Mouse (Mus musculus) limb, embryonic 11.5 days (tissue): ENCODE measurements around the gene Mrpl21. TPM values are rescaled to one million over a fixed set of nuclear protein-coding genes. Genes with fewer than 3 reads are reported as not detected.

ENCODE experiments used
- ATAC-seq: fragments of 200-750 bp; cut with Nextera tagmentation; 2 replicates; pipeline ENCODE4 v1.8.0; 2017; ENCODE audit warnings: low read depth; ENCODE audit not compliant: insufficient number of reproducible peaks, low FRiP score, low TSS enrichment
- DNase-seq: peaks from one replicate; pipeline ENCODE4 v3.0.0-alpha.2; 2015; ENCODE audit warnings: low spot score
- H3K27ac ChIP-seq: fragments of 300-500 bp; sonication (generic); replicated peaks from 2 replicates; pipeline ENCODE4 v1.5.1; 2014; ENCODE audit warnings: low read depth, mild to moderate bottlenecking, low read length
- H3K27me3 ChIP-seq: fragments of 300-500 bp; sonication (generic); 2 replicates; pipeline ENCODE4 v1.6.1; 2014; ENCODE audit warnings: mild to moderate bottlenecking, low read length, mixed read lengths; ENCODE audit not compliant: control insufficient read depth, insufficient read depth
- H3K36me3 ChIP-seq: fragments of 300-500 bp; sonication (generic); 2 replicates; pipeline ENCODE4 v1.6.1; 2014; ENCODE audit warnings: mild to moderate bottlenecking, low read length, moderate library complexity, mixed read lengths; ENCODE audit not compliant: control insufficient read depth, insufficient read depth
- H3K4me1 ChIP-seq: fragments of 300-500 bp; sonication (generic); 2 replicates; pipeline ENCODE4 v1.6.1; 2014; ENCODE audit warnings: low read length, mixed read lengths; ENCODE audit not compliant: control insufficient read depth, insufficient read depth
- H3K4me2 ChIP-seq: fragments of 300-500 bp; sonication (generic); 2 replicates; pipeline ENCODE4 v1.6.1; 2014; ENCODE audit warnings: low read depth, mild to moderate bottlenecking, moderate library complexity; ENCODE audit not compliant: severe bottlenecking
- H3K4me3 ChIP-seq: fragments of 300-500 bp; sonication (generic); 2 replicates; pipeline ENCODE4 v1.5.1; 2014; ENCODE audit warnings: low read depth, low read length
- H3K9ac ChIP-seq: fragments of 300-500 bp; sonication (generic); 2 replicates; pipeline ENCODE4 v1.6.1; 2014; ENCODE audit warnings: mild to moderate bottlenecking, low read length
- H3K9me3 ChIP-seq: fragments of 300-500 bp; sonication (generic); 2 replicates; pipeline ENCODE4 v1.6.1; 2016; ENCODE audit warnings: low read length; ENCODE audit not compliant: control insufficient read depth
- WGBS: fragments of 180-500 bp; shearing (Covaris S2); extraction: QIAGEN DNeasy Blood & Tissue Kit; methylation state at CpG from one replicate; pipeline ENCODE4 v1.1.7; 2014; 5-methylcytosine and 5-hydroxymethylcytosine counted together
- polyA plus RNA-seq: library from polyadenylated mRNA; unstranded; fragments of >200 nt; fragmentation: Nextera tagmentation; extraction: Ambion mirVana; gene quantifications from 2 replicates; pipeline ENCODE4 v1.2.1, GENCODE M21; 2014

Gene Mrpl21
- 155 TPM in 2 replicates for polyA plus RNA-seq

- Histone ChIP-seq H3K9me3 (no peaks in the 10 kb centered on the region), H3K4me3 (peak within 1 kb of the TSS; percentile 57), H3K36me3 (peaks cover 3% of the 10 kb centered on the region; the same call in 1 of the 2 replicates), H3K9ac (peak within 1 kb of the TSS; percentile 77), H3K27ac (0 out of 2 replicates have a peak within 1 kb of the TSS, but pooled peaks have one; percentile 2), H3K4me2 (peak within 1 kb of the TSS; percentile 57), H3K4me1 (peaks cover 3% of the 10 kb centered on the region; the same call in 1 of the 2 replicates), H3K27me3 (no peaks in the 10 kb centered on the region)
- DNase-seq (peak; percentile 94), ATAC-seq (peak; percentile 90)
- WGBS: under 1% methylated on average over 49 of the region's 49 CpGs
Measured at GRCm38 (mm10) chr19:3282572-3283467, at the start of gene Mrpl21, which contains the start of gene Ighmbp2. TSS of gene Mrpl21 (plus strand) at chr19:3282901. TSS of gene Ighmbp2 (minus strand) at chr19:3283017.

GRCm38 (mm10) chr19:3260016-3260415 is 22.7 kb upstream of the Mrpl21 start:
- no peak overlapping the region for H3K9ac ChIP-seq
- no peak overlapping the region for H3K4me2 ChIP-seq
- no peak overlapping the region for H3K4me3 ChIP-seq
- DNase-seq (peak; percentile 17), ATAC-seq (no peak)
- H3K4me1 ChIP-seq: no peaks in the 10 kb centered on the region
- H3K27ac ChIP-seq: no peak overlapping the region
- H3K27me3 ChIP-seq: no peaks in the 10 kb centered on the region
- peaks cover 20% of the 10 kb centered on the region; the same call in 1 of the 2 replicates for H3K36me3 ChIP-seq
- no peaks in the 10 kb centered on the region for H3K9me3 ChIP-seq
- 97% methylated on average over 8 of the region's 8 CpGs for WGBS

DNA sequence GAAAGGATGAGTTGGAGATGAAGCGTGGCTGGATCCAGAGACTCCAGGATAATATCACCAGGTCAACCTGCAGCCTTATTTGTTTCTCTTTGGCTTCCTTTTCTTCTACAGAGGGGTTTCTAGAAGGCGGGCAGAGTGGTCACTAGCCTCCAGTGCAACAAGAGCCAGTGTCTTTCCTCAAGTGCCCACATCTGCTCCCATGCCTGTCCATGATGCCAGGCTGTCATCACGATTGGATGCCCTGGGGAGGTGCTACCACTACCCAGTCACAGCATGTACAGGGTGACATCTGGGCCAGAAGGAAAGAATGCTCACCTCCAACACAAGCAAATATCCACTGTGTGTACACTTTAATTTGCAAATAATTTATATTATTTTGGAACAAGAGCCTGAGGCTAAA is 22.1 kb upstream of the Mrpl21 start:
- Histone ChIP-seq H3K9me3 (no peaks in the 10 kb centered on the region), H3K36me3 (peaks cover 20% of the 10 kb centered on the region; the same call in 1 of the 2 replicates), H3K9ac (no peak overlapping the region), H3K4me1 (no peaks in the 10 kb centered on the region), H3K4me3 (no peak overlapping the region), H3K4me2 (no peak overlapping the region), H3K27me3 (no peaks in the 10 kb centered on the region), H3K27ac (no peak overlapping the region)
- WGBS: 85% methylated on average over 3 of the region's 3 CpGs
- ATAC-seq (no peak), DNase-seq (peak; percentile 15)

- DNase-seq: no peak
- H3K36me3 ChIP-seq: peaks cover 23% of the 10 kb centered on the region; the same call in 1 of the 2 replicates
- no peak overlapping the region for H3K9ac ChIP-seq
- H3K4me1 ChIP-seq: no peaks in the 10 kb centered on the region
- no peaks in the 10 kb centered on the region for H3K27me3 ChIP-seq
- H3K4me2 ChIP-seq: no peak overlapping the region
- no peaks in the 10 kb centered on the region for H3K9me3 ChIP-seq
- H3K4me3 ChIP-seq: no peak overlapping the region
- no peak for ATAC-seq
- 93% methylated on average over 7 of the region's 7 CpGs for WGBS
- no peak overlapping the region for H3K27ac ChIP-seq
Measured at GRCm38 (mm10) chr19:3261336-3261735, 21.4 kb upstream of the Mrpl21 start.

DNA sequence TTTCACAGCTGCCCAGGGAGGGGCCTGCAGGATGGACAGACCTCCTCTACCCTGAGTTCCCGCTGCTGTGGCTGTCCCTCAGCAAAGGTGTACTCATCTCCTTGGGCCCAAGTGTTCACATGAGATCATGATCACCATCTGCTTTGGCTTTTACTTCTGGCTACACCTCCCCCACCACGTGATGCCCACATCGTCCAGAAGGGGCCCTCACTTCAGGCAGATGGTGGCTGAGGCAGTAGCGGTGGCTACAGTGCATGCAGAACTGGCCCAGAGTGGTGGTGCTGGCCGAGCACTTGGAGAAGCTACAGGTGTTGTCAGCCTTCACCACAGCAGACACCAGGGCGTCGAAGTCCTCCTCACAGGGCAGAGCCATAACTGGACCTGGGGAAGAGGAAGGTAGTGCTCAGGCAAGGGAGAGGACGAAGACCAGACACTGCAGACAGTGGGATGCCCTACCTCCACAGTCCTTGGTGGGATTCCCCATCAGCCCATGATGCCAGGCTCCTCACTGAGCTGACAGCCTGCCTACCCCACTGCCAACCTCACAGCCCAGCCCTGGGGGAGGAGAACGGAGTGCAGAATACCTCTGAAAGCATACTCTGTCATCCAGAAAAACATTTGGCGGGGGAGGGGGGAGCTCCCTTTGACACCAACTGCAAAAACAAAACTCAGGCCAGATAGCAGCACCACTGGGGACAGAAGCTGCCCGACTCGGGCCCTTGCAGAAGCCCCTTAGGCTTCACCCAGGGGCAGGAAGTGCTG is 20.8 kb upstream of the Mrpl21 start:
- 89% methylated on average over 12 of the region's 12 CpGs for WGBS
- no peak overlapping the region for H3K4me3 ChIP-seq

GRCm38 (mm10) chr19:3264348-3264747 is 18.4 kb upstream of the Mrpl21 start:
- Histone ChIP-seq H3K27ac (no peak overlapping the region), H3K4me3 (no peak overlapping the region), H3K4me1 (no peaks in the 10 kb centered on the region), H3K36me3 (peaks cover 35% of the 10 kb centered on the region), H3K27me3 (no peaks in the 10 kb centered on the region), H3K9ac (no peak overlapping the region), H3K4me2 (no peak overlapping the region), H3K9me3 (no peaks in the 10 kb centered on the region)
- peak; percentile 16 for DNase-seq
- ATAC-seq: no peak
- 95% methylated on average over 6 of the region's 6 CpGs for WGBS

More for the DNA sequence above, 20.8 kb upstream of the Mrpl21 start:
- H3K27ac ChIP-seq: no peak overlapping the region
- no peak overlapping the region for H3K4me2 ChIP-seq
- H3K9me3 ChIP-seq: no peaks in the 10 kb centered on the region
- no peak overlapping the region for H3K9ac ChIP-seq
- H3K36me3 ChIP-seq: peaks cover 24% of the 10 kb centered on the region
- DNase-seq (peak; percentile 19), ATAC-seq (no peak)
- no peaks in the 10 kb centered on the region for H3K27me3 ChIP-seq
- H3K4me1 ChIP-seq: no peaks in the 10 kb centered on the region

DNA sequence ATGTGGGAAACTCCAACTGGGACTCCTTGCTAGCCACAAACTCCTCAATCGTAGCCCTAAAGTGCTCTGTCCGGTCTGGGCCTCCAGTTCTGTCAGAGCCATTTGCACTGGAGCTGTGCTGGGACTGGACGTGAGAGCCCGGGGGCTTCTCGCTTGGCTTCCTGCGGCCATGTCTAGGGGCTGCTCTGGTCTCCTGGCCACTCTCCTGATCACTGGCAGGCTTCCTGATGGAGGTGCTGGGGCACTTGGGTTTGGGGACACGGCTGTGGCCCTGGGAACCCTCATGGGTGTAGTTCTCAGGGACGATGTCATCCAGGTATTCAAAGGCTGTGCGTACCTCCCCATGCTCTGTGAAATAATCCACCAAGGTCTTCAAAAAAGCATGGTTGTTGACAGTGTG is 17.5 kb upstream of the Mrpl21 start:
- Histone ChIP-seq H3K27ac (no peak overlapping the region), H3K9ac (no peak overlapping the region), H3K27me3 (no peaks in the 10 kb centered on the region), H3K4me2 (no peak overlapping the region), H3K36me3 (peaks cover 35% of the 10 kb centered on the region), H3K4me1 (no peaks in the 10 kb centered on the region), H3K9me3 (no peaks in the 10 kb centered on the region), H3K4me3 (no peak overlapping the region)
- no peak for ATAC-seq
- DNase-seq: peak; percentile 16
- WGBS: 95% methylated on average over 9 of the region's 9 CpGs

DNA sequence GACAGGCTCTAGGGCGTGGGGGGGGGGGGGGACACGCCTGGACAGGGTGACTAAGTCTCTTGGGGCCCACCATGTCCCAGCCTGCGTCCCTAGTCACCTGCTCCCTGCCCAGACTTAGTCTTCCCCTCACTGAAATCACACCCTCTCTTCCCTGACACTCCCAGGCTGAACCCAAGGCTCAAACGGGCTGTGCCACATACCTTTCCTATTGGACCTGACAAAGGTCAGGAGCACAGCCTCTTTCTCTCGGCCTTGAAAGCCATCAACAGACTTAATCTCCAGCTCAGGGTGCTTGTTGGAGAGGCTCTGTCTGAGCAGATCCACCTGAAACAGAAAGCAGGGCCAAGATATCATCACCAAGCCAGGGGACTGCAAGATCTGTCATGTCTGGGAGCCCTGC is 16.6 kb upstream of the Mrpl21 start:
- DNase-seq: no peak
- no peaks in the 10 kb centered on the region for H3K9me3 ChIP-seq
- WGBS: 81% methylated on average over 5 of the region's 5 CpGs

More for the DNA sequence above, 16.6 kb upstream of the Mrpl21 start:
- Histone ChIP-seq H3K27ac (no peak overlapping the region), H3K4me2 (no peak overlapping the region), H3K9ac (no peak overlapping the region), H3K27me3 (no peaks in the 10 kb centered on the region), H3K36me3 (peaks cover 32% of the 10 kb centered on the region), H3K4me1 (no peaks in the 10 kb centered on the region), H3K4me3 (no peak overlapping the region)
- no peak for ATAC-seq
